Mouse (Mus musculus): ENCODE data around the gene Npas3. TPM values are rescaled to one million over a fixed set of nuclear protein-coding genes. Genes with fewer than 3 reads are reported as not detected.

The Npas3 gene
- polyA plus RNA-seq, 1 experiment: 0.04 TPM

DNA sequence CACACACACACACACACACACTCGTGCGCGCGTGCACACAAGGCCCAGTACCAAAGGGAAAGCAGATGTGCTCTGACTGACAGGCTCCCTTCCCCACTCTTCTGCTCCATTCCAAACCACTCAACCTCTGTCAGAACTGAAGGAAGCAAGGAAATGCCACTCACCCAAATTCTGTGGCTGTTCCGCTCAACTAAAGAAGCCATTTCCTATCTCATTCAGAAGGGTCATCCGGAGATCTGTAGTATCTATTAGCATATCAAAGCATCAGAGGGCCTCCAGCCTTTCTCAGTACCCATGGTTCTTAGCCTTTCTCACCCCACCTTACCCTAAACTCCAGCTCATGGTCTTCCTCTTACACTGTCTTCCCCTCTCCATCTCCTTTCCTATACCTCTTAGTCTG lies 854.0 kb downstream of the Npas3 start:
- no peak overlapping the region for H3K4me3 ChIP-seq (ENCODE audit: control insufficient read depth, insufficient read depth, low read length)
- no peak for TF ChIP-seq POLR2A (IDR thresholded peaks at IDR 0.05; ENCODE audit: control insufficient read depth, extremely low read depth, insufficient read depth, low read length, poor library complexity)
- no peak for TF ChIP-seq CTCF (IDR thresholded peaks at IDR 0.05; ENCODE audit: borderline replicate concordance, control insufficient read depth, extremely low read depth, insufficient read depth, low read length, poor library complexity)
- H3K36me3 ChIP-seq (ENCODE audit: control insufficient read depth, insufficient read depth, low read length): no peaks in the 10 kb centered on the region
- no peaks in the 10 kb centered on the region for H3K27me3 ChIP-seq (ENCODE audit: control insufficient read depth, insufficient read depth, low read length)
- no peak for DNase-seq
- WGBS: 90% methylated on average over 6 of the region's 6 CpGs
- H3K4me1 ChIP-seq (replicated peaks; ENCODE audit: control insufficient read depth, insufficient read depth, low read length): no peaks in the 10 kb centered on the region
- no peak overlapping the region for H3K27ac ChIP-seq (ENCODE audit: control insufficient read depth, insufficient read depth, low read length)

DNA sequence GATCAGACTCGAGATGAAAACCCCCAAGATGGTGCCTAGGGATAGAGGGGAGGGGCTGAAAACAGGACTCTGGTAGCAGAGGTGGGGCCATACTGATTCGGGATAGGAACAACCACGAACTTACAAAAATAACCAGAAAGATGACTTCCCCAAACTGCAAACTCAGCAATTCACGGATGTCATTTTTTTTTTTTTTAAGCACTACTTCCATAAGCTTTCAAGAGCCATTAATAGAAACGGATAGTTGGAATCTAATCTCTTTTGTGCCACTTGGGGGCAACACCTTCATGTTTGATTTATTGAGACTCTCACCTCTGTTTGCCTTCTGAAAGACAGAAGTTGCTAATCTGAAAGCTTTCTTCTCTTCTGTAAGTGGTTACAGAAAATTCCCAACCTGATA lies 857.1 kb downstream of the Npas3 start:
- Histone ChIP-seq H3K36me3 (ENCODE audit: control insufficient read depth, insufficient read depth, low read length) (no peaks in the 10 kb centered on the region), H3K4me1 (replicated peaks; ENCODE audit: control insufficient read depth, insufficient read depth, low read length) (no peaks in the 10 kb centered on the region), H3K27me3 (ENCODE audit: control insufficient read depth, insufficient read depth, low read length) (no peaks in the 10 kb centered on the region), H3K4me3 (ENCODE audit: control insufficient read depth, insufficient read depth, low read length) (no peak overlapping the region), H3K27ac (ENCODE audit: control insufficient read depth, insufficient read depth, low read length) (no peak overlapping the region)
- 8% methylated on average over 5 of the region's 5 CpGs for WGBS
- DNase-seq: no peak
- TF ChIP-seq CTCF (IDR thresholded peaks at IDR 0.05; ENCODE audit: borderline replicate concordance, control insufficient read depth, extremely low read depth, insufficient read depth, low read length, poor library complexity): no peak
- no peak for TF ChIP-seq POLR2A (IDR thresholded peaks at IDR 0.05; ENCODE audit: control insufficient read depth, extremely low read depth, insufficient read depth, low read length, poor library complexity)

DNA sequence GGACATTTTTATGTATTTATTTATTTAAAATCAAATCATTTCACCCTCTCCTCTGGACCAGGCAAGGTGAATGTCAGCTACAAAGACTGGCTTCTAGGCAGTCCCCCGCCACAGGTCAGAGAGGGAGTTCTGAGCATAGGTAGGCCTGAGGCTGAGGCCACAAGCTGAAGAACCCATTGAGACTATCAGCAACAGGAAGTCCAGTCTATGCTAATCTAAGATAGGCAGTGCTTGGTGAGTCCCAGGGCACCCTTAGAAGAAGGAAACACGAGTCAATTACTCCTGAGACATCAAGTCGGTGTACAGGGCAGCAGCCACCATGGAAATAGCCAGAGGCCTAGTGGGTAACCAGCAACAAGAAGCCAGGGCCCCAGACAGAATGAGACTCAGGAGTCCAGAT lies 857.5 kb downstream of the Npas3 start:
- Histone ChIP-seq H3K36me3 (ENCODE audit: control insufficient read depth, insufficient read depth, low read length) (no peaks in the 10 kb centered on the region), H3K27me3 (ENCODE audit: control insufficient read depth, insufficient read depth, low read length) (no peaks in the 10 kb centered on the region), H3K4me3 (ENCODE audit: control insufficient read depth, insufficient read depth, low read length) (no peak overlapping the region), H3K27ac (ENCODE audit: control insufficient read depth, insufficient read depth, low read length) (no peak overlapping the region), H3K4me1 (replicated peaks; ENCODE audit: control insufficient read depth, insufficient read depth, low read length) (no peaks in the 10 kb centered on the region)
- no peak for TF ChIP-seq CTCF (IDR thresholded peaks at IDR 0.05; ENCODE audit: borderline replicate concordance, control insufficient read depth, extremely low read depth, insufficient read depth, low read length, poor library complexity)
- DNase-seq: no peak
- WGBS: 91% methylated on average over 3 of the region's 3 CpGs

GRCm38 (mm10) chr12:54110342-54110741 lies 861.9 kb downstream of the Npas3 start:
- no peak for DNase-seq
- Histone ChIP-seq H3K27ac (ENCODE audit: control insufficient read depth, insufficient read depth, low read length) (no peak overlapping the region), H3K27me3 (ENCODE audit: control insufficient read depth, insufficient read depth, low read length) (no peaks in the 10 kb centered on the region), H3K36me3 (ENCODE audit: control insufficient read depth, insufficient read depth, low read length) (no peaks in the 10 kb centered on the region), H3K4me3 (ENCODE audit: control insufficient read depth, insufficient read depth, low read length) (no peak overlapping the region), H3K4me1 (replicated peaks; ENCODE audit: control insufficient read depth, insufficient read depth, low read length) (no peaks in the 10 kb centered on the region)
- WGBS: 65% methylated on average over 2 of the region's 2 CpGs
- TF ChIP-seq CTCF (IDR thresholded peaks at IDR 0.05; ENCODE audit: borderline replicate concordance, control insufficient read depth, extremely low read depth, insufficient read depth, low read length, poor library complexity) (no peak), POLR2A (IDR thresholded peaks at IDR 0.05; ENCODE audit: control insufficient read depth, extremely low read depth, insufficient read depth, low read length, poor library complexity) (no peak)

DNA sequence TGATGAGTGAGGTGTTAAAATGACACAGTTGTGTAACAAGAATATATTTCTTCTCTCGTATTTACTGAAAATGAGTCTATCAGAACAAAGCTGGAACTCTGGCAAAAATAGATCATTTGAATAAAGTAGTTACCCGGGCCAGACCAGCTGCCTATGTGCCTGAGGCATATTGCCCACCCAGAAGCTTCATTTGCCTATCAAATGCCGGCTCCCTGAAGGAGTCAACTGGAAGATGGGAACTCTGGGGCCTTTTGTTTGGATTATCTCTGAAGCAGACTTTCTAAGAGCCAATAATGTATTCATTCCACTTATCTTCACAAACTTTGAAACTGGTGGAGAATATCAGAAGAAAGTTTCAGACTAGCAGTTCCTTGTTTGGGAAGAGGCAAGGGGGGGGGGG lies 862.5 kb downstream of the Npas3 start:
- H3K4me1 ChIP-seq (replicated peaks; ENCODE audit: control insufficient read depth, insufficient read depth, low read length): no peaks in the 10 kb centered on the region
- H3K36me3 ChIP-seq (ENCODE audit: control insufficient read depth, insufficient read depth, low read length): no peaks in the 10 kb centered on the region
- WGBS: 91% methylated on average over 3 of the region's 3 CpGs
- H3K27ac ChIP-seq (ENCODE audit: control insufficient read depth, insufficient read depth, low read length): no peak overlapping the region
- no peaks in the 10 kb centered on the region for H3K27me3 ChIP-seq (ENCODE audit: control insufficient read depth, insufficient read depth, low read length)
- no peak overlapping the region for H3K4me3 ChIP-seq (ENCODE audit: control insufficient read depth, insufficient read depth, low read length)
- TF ChIP-seq CTCF (IDR thresholded peaks at IDR 0.05; ENCODE audit: borderline replicate concordance, control insufficient read depth, extremely low read depth, insufficient read depth, low read length, poor library complexity) (no peak), POLR2A (IDR thresholded peaks at IDR 0.05; ENCODE audit: control insufficient read depth, extremely low read depth, insufficient read depth, low read length, poor library complexity) (no peak)
- DNase-seq: no peak

DNA sequence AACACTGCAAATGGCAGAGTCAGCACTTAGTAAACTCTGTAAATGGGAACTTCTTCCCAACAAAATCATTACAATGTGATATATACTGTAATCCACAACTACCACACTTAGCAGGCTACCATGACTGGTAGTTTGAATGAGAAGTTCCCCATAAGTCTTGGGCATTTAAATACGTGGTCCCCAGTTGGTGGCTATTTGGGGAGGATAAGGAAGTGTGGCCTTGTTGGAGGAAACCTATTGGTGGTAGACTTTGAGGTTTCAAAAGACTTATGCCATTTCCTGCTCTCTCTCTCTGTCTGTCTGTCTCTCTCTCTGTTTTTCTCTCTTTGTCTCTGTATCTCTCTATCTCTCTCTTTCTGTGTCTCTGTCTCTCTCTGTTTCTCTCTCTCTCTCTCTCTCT lies 871.9 kb downstream of the Npas3 start:
- TF ChIP-seq CTCF (IDR thresholded peaks at IDR 0.05; ENCODE audit: borderline replicate concordance, control insufficient read depth, extremely low read depth, insufficient read depth, low read length, poor library complexity): no peak
- TF ChIP-seq POLR2A (IDR thresholded peaks at IDR 0.05; ENCODE audit: control insufficient read depth, extremely low read depth, insufficient read depth, low read length, poor library complexity): no peak
- H3K36me3 ChIP-seq (ENCODE audit: control insufficient read depth, insufficient read depth, low read length): no peaks in the 10 kb centered on the region
- H3K4me1 ChIP-seq (replicated peaks; ENCODE audit: control insufficient read depth, insufficient read depth, low read length): no peaks in the 10 kb centered on the region
- no peak for DNase-seq
- H3K27ac ChIP-seq (ENCODE audit: control insufficient read depth, insufficient read depth, low read length): no peak overlapping the region
- no peak overlapping the region for H3K4me3 ChIP-seq (ENCODE audit: control insufficient read depth, insufficient read depth, low read length)
- H3K27me3 ChIP-seq (ENCODE audit: control insufficient read depth, insufficient read depth, low read length): no peaks in the 10 kb centered on the region
- WGBS: 10% methylated on average over 1 of the region's 1 CpGs

DNA sequence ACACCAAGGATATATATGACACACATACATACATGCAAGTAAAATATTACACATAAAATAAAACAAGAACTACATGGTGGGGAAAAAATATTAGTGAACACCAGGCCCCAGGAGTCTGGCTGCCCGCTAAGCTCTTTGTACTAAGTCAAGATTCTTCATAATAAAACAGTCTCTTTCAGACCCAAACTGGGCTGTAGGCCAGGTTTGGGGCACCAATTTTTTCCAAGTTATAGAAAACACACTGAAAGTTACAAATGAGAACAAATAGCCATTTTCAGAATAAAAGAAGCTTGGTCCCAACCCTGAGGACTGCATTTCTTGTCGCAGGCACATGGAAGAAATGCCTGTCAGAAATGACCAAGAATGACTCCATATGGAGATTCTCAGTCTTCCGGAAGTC lies 872.8 kb downstream of the Npas3 start:
- H3K4me1 ChIP-seq (replicated peaks; ENCODE audit: control insufficient read depth, insufficient read depth, low read length): no peaks in the 10 kb centered on the region
- no peaks in the 10 kb centered on the region for H3K36me3 ChIP-seq (ENCODE audit: control insufficient read depth, insufficient read depth, low read length)
- TF ChIP-seq CTCF (IDR thresholded peaks at IDR 0.05; ENCODE audit: borderline replicate concordance, control insufficient read depth, extremely low read depth, insufficient read depth, low read length, poor library complexity): no peak
- no peak for TF ChIP-seq POLR2A (IDR thresholded peaks at IDR 0.05; ENCODE audit: control insufficient read depth, extremely low read depth, insufficient read depth, low read length, poor library complexity)
- DNase-seq: no peak
- no peak overlapping the region for H3K27ac ChIP-seq (ENCODE audit: control insufficient read depth, insufficient read depth, low read length)
- H3K4me3 ChIP-seq (ENCODE audit: control insufficient read depth, insufficient read depth, low read length): no peak overlapping the region
- WGBS: 97% methylated on average over 3 of the region's 3 CpGs
- H3K27me3 ChIP-seq (ENCODE audit: control insufficient read depth, insufficient read depth, low read length): no peaks in the 10 kb centered on the region
